Comparison of ENCODE assay signal across 10 mouse cellular contexts in the genomic region with DNA sequence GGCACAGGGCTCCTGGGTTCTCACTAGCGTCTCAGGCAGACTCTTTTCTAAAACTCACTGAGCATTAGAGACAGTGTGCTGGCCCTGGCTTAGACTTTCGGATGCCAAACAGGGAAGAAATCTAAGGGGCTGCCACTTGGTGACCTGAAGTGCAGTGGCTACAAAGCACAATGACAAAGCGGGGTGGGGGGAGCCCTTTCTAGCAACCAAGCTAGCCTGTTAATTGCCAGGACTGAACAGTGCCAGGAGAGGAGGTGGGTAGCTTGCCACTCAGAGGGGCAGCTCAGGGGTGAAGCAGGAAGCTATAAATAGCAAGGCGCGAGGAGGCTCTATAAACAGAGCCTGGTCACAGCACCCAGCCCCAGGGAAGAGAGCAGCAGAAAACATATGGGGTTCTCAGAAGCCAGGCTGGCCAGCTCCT.
DNase-seq lines count a peak whose midpoint lies in the region; ATAC-seq and TF ChIP-seq lines count a peak whose summit lies in the region.
"Had no signal": no experiment of that assay in that cellular context is flagged by ENCODE, and none has a peak within 500 bp of the region (broad histone marks: within the 10 kb centered on the region; RNA-seq: fewer than 3 reads in every experiment).

No protein-coding gene starts in this region.

- H3K4me2 ChIP-seq in embryonic facial prominence, embryonic 13.5 days: no peak overlapping the region
- no peak overlapping the region for H3K4me2 ChIP-seq in forebrain, embryonic 15.5 days (replicated peaks)
- H3K4me2 ChIP-seq in hindbrain, postnatal 0 days (ENCODE audit: low read depth, low read length): no peak overlapping the region
- no peak overlapping the region for H3K4me2 ChIP-seq in intestine, postnatal 0 days (replicated peaks; ENCODE audit: low read depth)

- 66% methylated on average over 5 of the region's 5 CpGs for WGBS in embryonic facial prominence, embryonic 13.5 days
- WGBS in embryonic facial prominence, embryonic 10.5 days: 57% methylated on average over 5 of the region's 5 CpGs
- WGBS in forebrain, embryonic 15.5 days: 10% methylated on average over 5 of the region's 5 CpGs
- 38% methylated on average over 5 of the region's 5 CpGs for WGBS in hindbrain, postnatal 0 days
- WGBS in intestine, postnatal 0 days: 69% methylated on average over 5 of the region's 5 CpGs

- peaks cover 54% of the 10 kb centered on the region for H3K4me1 ChIP-seq in embryonic facial prominence, embryonic 13.5 days
- peaks cover 72% of the 10 kb centered on the region for H3K4me1 ChIP-seq in embryonic facial prominence, embryonic 10.5 days
- H3K4me1 ChIP-seq in forebrain, embryonic 15.5 days: peaks cover 69% of the 10 kb centered on the region
- H3K4me1 ChIP-seq in hindbrain, postnatal 0 days (ENCODE audit: insufficient read depth, low read length): peaks cover 46% of the 10 kb centered on the region
- 0 out of 2 replicates have a peak, but pooled peaks cover 3% of the 10 kb centered on the region for H3K4me1 ChIP-seq in intestine, postnatal 0 days (replicated peaks; ENCODE audit: control insufficient read depth, insufficient read depth, low read length)

- H3K36me3 ChIP-seq in embryonic facial prominence, embryonic 13.5 days: no peaks in the 10 kb centered on the region
- peaks cover 11% of the 10 kb centered on the region for H3K36me3 ChIP-seq in embryonic facial prominence, embryonic 10.5 days (replicated peaks)
- no peaks in the 10 kb centered on the region for H3K36me3 ChIP-seq in forebrain, embryonic 15.5 days
- H3K36me3 ChIP-seq in hindbrain, postnatal 0 days (ENCODE audit: insufficient read depth, low read length): no peaks in the 10 kb centered on the region
- H3K36me3 ChIP-seq in intestine, postnatal 0 days (ENCODE audit: control insufficient read depth, insufficient read depth): peaks cover 9% of the 10 kb centered on the region; the same call in 1 of the 2 replicates

- TF ChIP-seq CTCF in hindbrain, postnatal 0 days (IDR thresholded peaks at IDR 0.05; ENCODE audit: low read depth): no peak
- TF ChIP-seq CTCF in intestine, postnatal 0 days (IDR thresholded peaks at IDR 0.05; ENCODE audit: low read depth): no peak

- no peaks in the 10 kb centered on the region for H3K9me3 ChIP-seq in embryonic facial prominence, embryonic 13.5 days
- H3K9me3 ChIP-seq in embryonic facial prominence, embryonic 10.5 days: no peaks in the 10 kb centered on the region
- H3K9me3 ChIP-seq in forebrain, embryonic 15.5 days: no peaks in the 10 kb centered on the region
- no peaks in the 10 kb centered on the region for H3K9me3 ChIP-seq in hindbrain, postnatal 0 days (ENCODE audit: low read length)
- H3K9me3 ChIP-seq in intestine, postnatal 0 days (ENCODE audit: control insufficient read depth): no peaks in the 10 kb centered on the region

- H3K27me3 ChIP-seq in embryonic facial prominence, embryonic 13.5 days: no peaks in the 10 kb centered on the region
- H3K27me3 ChIP-seq in embryonic facial prominence, embryonic 10.5 days (replicated peaks; ENCODE audit: low read depth, poor library complexity, severe bottlenecking): no peaks in the 10 kb centered on the region
- H3K27me3 ChIP-seq in forebrain, embryonic 15.5 days: no peaks in the 10 kb centered on the region
- no peaks in the 10 kb centered on the region for H3K27me3 ChIP-seq in hindbrain, postnatal 0 days (ENCODE audit: insufficient read depth, low read length)
- H3K27me3 ChIP-seq in intestine, postnatal 0 days (replicated peaks; ENCODE audit: control insufficient read depth, insufficient read depth, low read length): no peaks in the 10 kb centered on the region
- H3K27me3 ChIP-seq: Patski had no signal

- 0 out of 2 replicates have a peak overlapping the region, but pooled peaks have one; percentile 16 for H3K9ac ChIP-seq in embryonic facial prominence, embryonic 13.5 days
- no peak overlapping the region for H3K9ac ChIP-seq in forebrain, embryonic 15.5 days (replicated peaks)
- H3K9ac ChIP-seq in hindbrain, postnatal 0 days (replicated peaks; ENCODE audit: low read length): no peak overlapping the region
- no peak overlapping the region for H3K9ac ChIP-seq in intestine, postnatal 0 days (ENCODE audit: low read depth, low read length)

- H3K4me3 ChIP-seq in embryonic facial prominence, embryonic 13.5 days: no peak overlapping the region
- H3K4me3 ChIP-seq in embryonic facial prominence, embryonic 10.5 days: no peak overlapping the region
- no peak overlapping the region for H3K4me3 ChIP-seq in forebrain, embryonic 15.5 days
- H3K4me3 ChIP-seq in hindbrain, postnatal 0 days (ENCODE audit: low read length): no peak overlapping the region
- H3K4me3 ChIP-seq in intestine, postnatal 0 days (ENCODE audit: low read depth, low read length): no peak overlapping the region

- no peak for ATAC-seq in embryonic facial prominence, embryonic 13.5 days (ENCODE audit: insufficient number of reproducible peaks, insufficient read depth, low FRiP score, low TSS enrichment, low read depth)
- ATAC-seq in forebrain, embryonic 15.5 days (replicated peaks): peak; percentile 47
- ATAC-seq in hindbrain, postnatal 0 days: peak; percentile 43; the same call in 1 of the 2 replicates
- no peak for ATAC-seq in intestine, postnatal 0 days
- ATAC-seq in erythroblast, adult 5-6 weeks (replicated peaks; ENCODE audit: low FRiP score, poor library complexity, severe bottlenecking): no peak

- DNase-seq in embryonic facial prominence, embryonic 10.5 days (ENCODE audit: low spot score): no peak
- peak; percentile 89 for DNase-seq in brain, adult 2 months (ENCODE audit: low read depth, low spot score)
- DNase-seq in hindbrain, postnatal 0 days (ENCODE audit: low spot score): peak; percentile 28
- no peak for DNase-seq in right cerebral cortex, adult 18-20 months
- DNase-seq: lung, postnatal 4 days had no signal

- H3K27ac ChIP-seq in embryonic facial prominence, embryonic 13.5 days: no peak overlapping the region
- H3K27ac ChIP-seq in embryonic facial prominence, embryonic 10.5 days (replicated peaks): no peak overlapping the region
- peak overlapping the region; percentile 55 for H3K27ac ChIP-seq in forebrain, embryonic 15.5 days (replicated peaks)
- H3K27ac ChIP-seq in hindbrain, postnatal 0 days: peak overlapping the region; percentile 32
- H3K27ac ChIP-seq in intestine, postnatal 0 days (ENCODE audit: low read depth, low read length): no peak overlapping the region

Comparison
In these comparisons a context has a peak if more than half of its experiments do, and no peak if none do; other contexts are left out.
1. ATAC-seq: peak in forebrain, embryonic 15.5 days (single experiment) and hindbrain, postnatal 0 days (single experiment); none in embryonic facial prominence, embryonic 13.5 days (single experiment), intestine, postnatal 0 days (single experiment) and erythroblast, adult 5-6 weeks (single experiment).
2. H3K27ac ChIP-seq: peak in forebrain, embryonic 15.5 days (single experiment) and hindbrain, postnatal 0 days (single experiment); none in embryonic facial prominence, embryonic 13.5 days (single experiment), embryonic facial prominence, embryonic 10.5 days (single experiment) and intestine, postnatal 0 days (single experiment).
3. DNase-seq: peak in brain, adult 2 months (single experiment) and hindbrain, postnatal 0 days (single experiment); none in embryonic facial prominence, embryonic 10.5 days (single experiment) and right cerebral cortex, adult 18-20 months (single experiment).